Mouse (Mus musculus): ENCODE data around the gene Aasdhppt. TPM values are rescaled to one million over a fixed set of nuclear protein-coding genes. Genes with fewer than 3 reads are reported as not detected.

Aasdhppt gene
- polyA plus RNA-seq, 1 experiment from 2014 or later, result 29.7 TPM

Small RNA genes within 50 kb of the gene (microRNA-seq; reads per million reads assigned to microRNA genes)
- not detected for gene Gm22195 (ENCODE audit: borderline number of aligned reads)

Other genes starting within 250 kb of the Aasdhppt start
- gene Kbtbd3, start 362 bp upstream of the Aasdhppt start, polyA plus RNA-seq (2014; fragmentation: Nextera tagmentation; extraction: Ambion mirVana), result 6.6 and 6.8 TPM in 2 replicates
- gene Msantd4, start 67.1 kb upstream of the Aasdhppt start, polyA plus RNA-seq (2014; fragmentation: Nextera tagmentation; extraction: Ambion mirVana), result 38.5 and 45.0 TPM in 2 replicates